Mouse (Mus musculus) neural tube, embryonic 11.5 days (tissue): ENCODE data around the gene Spg11. TPM values are rescaled to one million over a fixed set of nuclear protein-coding genes. Genes with fewer than 3 reads are reported as not detected.

Experiments
- ATAC-seq: fragments of 200-750 bp; cut with Nextera tagmentation; 2 replicates; pipeline ENCODE4 v1.8.0; 2017; ENCODE audit warnings: moderate number of reproducible peaks, mild to moderate bottlenecking, moderate TSS enrichment, moderate library complexity; ENCODE audit not compliant: insufficient read depth, low FRiP score, low TSS enrichment
- DNase-seq: peaks from one replicate; pipeline ENCODE4 v3.0.0-alpha.2; 2015; ENCODE audit warnings: low spot score
- H3K27ac ChIP-seq: fragments of 300-500 bp; sonication (generic); 2 replicates; pipeline ENCODE4 v1.5.1; 2014; ENCODE audit warnings: low read depth, mild to moderate bottlenecking, low read length
- H3K27me3 ChIP-seq: fragments of 300-500 bp; sonication (generic); 2 replicates; pipeline ENCODE4 v1.6.1; 2014; ENCODE audit warnings: mild to moderate bottlenecking, low read length, mixed read lengths; ENCODE audit not compliant: control insufficient read depth, insufficient read depth
- H3K36me3 ChIP-seq: fragments of 300-500 bp; sonication (generic); 2 replicates; pipeline ENCODE4 v1.6.1; 2014; ENCODE audit warnings: mild to moderate bottlenecking, low read length, moderate library complexity, mixed read lengths; ENCODE audit not compliant: control insufficient read depth, insufficient read depth
- H3K4me1 ChIP-seq: fragments of 300-500 bp; sonication (generic); 2 replicates; pipeline ENCODE4 v1.6.1; 2014; ENCODE audit warnings: low read length, mixed read lengths; ENCODE audit not compliant: control insufficient read depth, insufficient read depth
- H3K4me2 ChIP-seq: fragments of 300-500 bp; sonication (generic); 2 replicates; pipeline ENCODE4 v1.6.1; 2014; ENCODE audit warnings: low read depth, mild to moderate bottlenecking, moderate library complexity
- H3K4me3 ChIP-seq: fragments of 300-500 bp; sonication (generic); 2 replicates; pipeline ENCODE4 v1.5.1; 2014; ENCODE audit warnings: low read depth, low read length
- H3K9ac ChIP-seq: fragments of 300-500 bp; sonication (generic); 2 replicates; pipeline ENCODE4 v1.6.1; 2014; ENCODE audit warnings: mild to moderate bottlenecking, low read length
- H3K9me3 ChIP-seq: fragments of 300-500 bp; sonication (generic); 2 replicates; pipeline ENCODE4 v1.6.1; 2016; ENCODE audit warnings: low read length; ENCODE audit not compliant: control insufficient read depth
- WGBS: fragments of 180-500 bp; shearing (Covaris S2); extraction: QIAGEN DNeasy Blood & Tissue Kit; methylation state at CpG from one replicate; pipeline ENCODE4 v1.1.7; 2014; 5-methylcytosine and 5-hydroxymethylcytosine counted together
- microRNA-seq: library from miRNA; unstranded; fragments of <30 nt; microRNA quantifications from one replicate; pipeline ENCODE4, GENCODE M21; 2016
- polyA plus RNA-seq: library from polyadenylated mRNA; unstranded; fragments of >200 nt; fragmentation: Nextera tagmentation; extraction: Ambion mirVana; gene quantifications from 2 replicates; pipeline ENCODE4 v1.2.1, GENCODE M21; 2014

The Spg11 gene
- polyA plus RNA-seq, 1 experiment from 2014 or later: 14.5 TPM

- H3K4me2 ChIP-seq: no peak overlapping the region
- no peak overlapping the region for H3K27ac ChIP-seq
- no peaks in the 10 kb centered on the region for H3K36me3 ChIP-seq
- H3K4me1 ChIP-seq: no peaks in the 10 kb centered on the region
- H3K9me3 ChIP-seq: no peaks in the 10 kb centered on the region; the same call in 1 of the 2 replicates
- H3K27me3 ChIP-seq: no peaks in the 10 kb centered on the region
- H3K9ac ChIP-seq: no peak overlapping the region
- no peak overlapping the region for H3K4me3 ChIP-seq
- DNase-seq (no peak), ATAC-seq (no peak)
- WGBS: 50% methylated on average over 1 of the region's 1 CpGs
These were observed 99.5 kb downstream of the Spg11 start for GRCm38 (mm10) chr2:122018705-122019104.

- Histone ChIP-seq H3K27ac (no peak overlapping the region), H3K36me3 (0 out of 2 replicates have a peak, but pooled peaks cover 2% of the 10 kb centered on the region), H3K27me3 (no peaks in the 10 kb centered on the region), H3K4me3 (no peak overlapping the region), H3K9ac (no peak overlapping the region), H3K9me3 (no peaks in the 10 kb centered on the region; the same call in 1 of the 2 replicates), H3K4me2 (no peak overlapping the region), H3K4me1 (no peaks in the 10 kb centered on the region)
- ATAC-seq: no peak
- no peak for DNase-seq
- WGBS: 92% methylated on average over 7 of the region's 7 CpGs
These were observed 106.7 kb downstream of the Spg11 start for GRCm38 (mm10) chr2:122011441-122011840.

- DNase-seq (no peak), ATAC-seq (no peak)
- WGBS: 89% methylated on average over 3 of the region's 3 CpGs
- no peak overlapping the region for H3K4me3 ChIP-seq
- no peaks in the 10 kb centered on the region for H3K4me1 ChIP-seq
- H3K9ac ChIP-seq: no peak overlapping the region
- H3K27ac ChIP-seq: no peak overlapping the region
- H3K27me3 ChIP-seq: no peaks in the 10 kb centered on the region
- H3K9me3 ChIP-seq: no peaks in the 10 kb centered on the region
- no peak overlapping the region for H3K4me2 ChIP-seq
- 0 out of 2 replicates have a peak, but pooled peaks cover 2% of the 10 kb centered on the region for H3K36me3 ChIP-seq
These were observed 109.4 kb downstream of the Spg11 start for GRCm38 (mm10) chr2:122008832-122009231.

Small RNA genes lying within 50 kb of the gene (microRNA-seq; reads per million reads assigned to microRNA genes)
- gene Gm47314: not detected

Other genes with a start within 250 kb of the Spg11 start
- 46.7 and 53.6 TPM in 2 replicates for gene Ctdspl2, start 162.4 kb downstream of the Spg11 start, polyA plus RNA-seq
- 0.26 and 0.44 TPM in 2 replicates for gene Mageb3, start 162.3 kb downstream of the Spg11 start, polyA plus RNA-seq
- 13.6 and 14.6 TPM in 2 replicates for gene Eif3j1, start 89.8 kb downstream of the Spg11 start, polyA plus RNA-seq
- 117 and 123 TPM in 2 replicates for gene B2m, start 29.3 kb upstream of the Spg11 start, polyA plus RNA-seq
- gene Trim69, start 42.3 kb upstream of the Spg11 start, polyA plus RNA-seq: 0.18 TPM in 1 of 2 replicates, not detected in the other
- gene Patl2, start 67.8 kb upstream of the Spg11 start, polyA plus RNA-seq: not detected in 2 replicates
- gene Terb2, start 67.9 kb upstream of the Spg11 start, polyA plus RNA-seq: not detected in 2 replicates
- 20.6 and 23.8 TPM in 2 replicates for gene Sord, start 116.4 kb upstream of the Spg11 start, polyA plus RNA-seq
- 0.04 TPM in 1 of 2 replicates, not detected in the other for gene Duox2, start 180.1 kb upstream of the Spg11 start, polyA plus RNA-seq
- gene Duoxa2, start 180.5 kb upstream of the Spg11 start, polyA plus RNA-seq: 0.19 TPM in 1 of 2 replicates, not detected in the other
- not detected in 2 replicates for gene Duoxa1, start 195.3 kb upstream of the Spg11 start, polyA plus RNA-seq
- 0.07 and 0.11 TPM in 2 replicates for gene Duox1, start 197.3 kb upstream of the Spg11 start, polyA plus RNA-seq